In the genomic region with DNA sequence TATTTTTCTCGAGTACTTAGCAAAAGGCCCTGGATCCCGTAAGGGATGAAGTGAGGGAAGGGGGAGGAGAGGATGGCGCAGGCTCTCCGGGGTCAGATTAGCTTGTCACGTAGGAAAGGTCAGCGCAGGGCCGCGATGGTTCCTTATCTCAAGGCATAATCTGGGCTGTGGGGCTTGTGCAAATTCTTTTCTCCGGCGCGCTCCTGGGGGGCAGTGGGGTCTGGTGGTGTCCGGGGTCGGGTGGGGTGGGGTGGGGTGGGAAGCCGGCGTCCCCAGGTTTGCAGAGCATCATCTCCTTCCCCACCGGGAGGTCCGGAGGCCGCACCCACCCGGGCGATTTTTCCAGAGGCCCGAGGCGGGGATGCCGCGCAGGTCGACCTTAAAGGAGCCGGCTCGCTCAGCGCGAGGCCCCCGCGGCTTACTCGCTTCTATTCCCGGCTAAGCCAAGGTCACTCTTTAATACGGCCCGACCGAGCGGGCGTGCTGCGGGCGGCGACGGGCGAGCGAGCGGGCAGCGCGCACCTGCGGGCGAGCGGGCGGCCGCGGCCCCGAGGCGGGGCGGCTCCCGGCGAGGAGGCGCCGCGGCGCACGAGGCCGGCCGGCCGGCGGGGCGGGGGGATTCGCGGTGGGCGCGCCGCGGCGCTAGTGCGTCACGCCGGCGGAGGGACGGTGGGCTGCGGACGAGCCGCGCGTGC, we compare ENCODE assay signal across 10 mouse cellular contexts. TPM values are rescaled to one million over a fixed set of nuclear protein-coding genes. Genes with fewer than 3 reads are reported as not detected.
A peak's percentile ranks its signal among the peaks of the same experiment; 100 is the strongest.
DNase-seq lines count a peak whose midpoint lies in the region; ATAC-seq and TF ChIP-seq lines count a peak whose summit lies in the region.
"Had no signal": no experiment of that assay in that cellular context is flagged by ENCODE, and none has a peak within 500 bp of the region (broad histone marks: within the 10 kb centered on the region; RNA-seq: fewer than 3 reads in every experiment).

No protein-coding gene starts in this region.

- 0 out of 2 replicates have a peak, but pooled peaks cover 3% of the 10 kb centered on the region for H3K4me1 ChIP-seq in heart, embryonic 11.5 days (ENCODE audit: control insufficient read depth, insufficient read depth, low read length)
- H3K4me1 ChIP-seq in embryonic facial prominence, embryonic 12.5 days, result no peaks in the 10 kb centered on the region
- H3K4me1 ChIP-seq in hindbrain, embryonic 13.5 days (replicated peaks), result peaks cover 10% of the 10 kb centered on the region; the same call in 1 of the 2 replicates
- H3K4me1 ChIP-seq in liver, embryonic 14.5 days (replicated peaks; ENCODE audit: control insufficient read depth in 2 of 2, insufficient read depth in 2 of 2, low read length in 1 of 2), result peaks cover 17 to 26% of the 10 kb centered on the region in 2 experiments
- peaks cover 7% of the 10 kb centered on the region; the same call in 1 of the 2 replicates for H3K4me1 ChIP-seq in small intestine, adult 2 months (ENCODE audit: control insufficient read depth, insufficient read depth, insufficient read length, low read length)
- peaks cover 6% of the 10 kb centered on the region for H3K4me1 ChIP-seq in thymus, adult 2 months (replicated peaks; ENCODE audit: control insufficient read depth, insufficient read depth, low read length)

- TF ChIP-seq POLR2A in small intestine, adult 2 months (IDR thresholded peaks at IDR 0.05; ENCODE audit: low read depth, low read length), result no peak
- TF ChIP-seq POLR2A in thymus, adult 2 months (IDR thresholded peaks at IDR 0.05; ENCODE audit: control insufficient read depth, extremely low read depth, insufficient read depth, low read length, poor library complexity), result no peak

- ATAC-seq in heart, embryonic 11.5 days (replicated peaks; ENCODE audit: insufficient number of reproducible peaks, low FRiP score, low TSS enrichment), result peak; percentile 37
- peak; percentile 67; the same call in 1 of the 2 replicates for ATAC-seq in embryonic facial prominence, embryonic 12.5 days (ENCODE audit: insufficient number of reproducible peaks, insufficient read depth, low FRiP score, low TSS enrichment)
- peak; percentile 85 for ATAC-seq in hindbrain, embryonic 13.5 days (ENCODE audit: low FRiP score)
- ATAC-seq in liver, embryonic 14.5 days (ENCODE audit: insufficient read depth), result peak; percentile 45; the same call in 1 of the 2 replicates

- peak overlapping the region; percentile 82 for H3K27ac ChIP-seq in heart, embryonic 11.5 days (ENCODE audit: low read depth, low read length)
- H3K27ac ChIP-seq in embryonic facial prominence, embryonic 12.5 days, result no peak overlapping the region
- H3K27ac ChIP-seq in hindbrain, embryonic 13.5 days, result peak overlapping the region; percentile 95
- no peak overlapping the region for H3K27ac ChIP-seq in liver, embryonic 14.5 days
- no peak overlapping the region for H3K27ac ChIP-seq in small intestine, adult 2 months (ENCODE audit: insufficient read depth, low read depth, low read length)
- H3K27ac ChIP-seq in thymus, adult 2 months (ENCODE audit: control insufficient read depth, insufficient read depth, low read length), result no peak overlapping the region

- H3K9me3 ChIP-seq in heart, embryonic 11.5 days (replicated peaks; ENCODE audit: control insufficient read depth, low read length), result no peaks in the 10 kb centered on the region
- no peaks in the 10 kb centered on the region for H3K9me3 ChIP-seq in embryonic facial prominence, embryonic 12.5 days
- H3K9me3 ChIP-seq in hindbrain, embryonic 13.5 days, result no peaks in the 10 kb centered on the region
- no peaks in the 10 kb centered on the region for H3K9me3 ChIP-seq in liver, embryonic 14.5 days (ENCODE audit: control insufficient read depth, low read length)

- WGBS in heart, embryonic 11.5 days (ENCODE audit: insufficient replicate concordance), result under 1% methylated on average over 52 of the region's 85 CpGs
- WGBS in embryonic facial prominence, embryonic 12.5 days, result under 1% methylated on average over 68 of the region's 85 CpGs
- WGBS in hindbrain, embryonic 13.5 days, result under 1% methylated on average over 61 of the region's 85 CpGs
- WGBS in liver, embryonic 14.5 days (ENCODE audit: insufficient replicate concordance), result under 1% methylated on average over 67 of the region's 85 CpGs
- 3% methylated on average over 85 of the region's 85 CpGs for WGBS in small intestine, adult 2 months
- WGBS in thymus, adult 2 months, result 12% methylated on average over 85 of the region's 85 CpGs

- H3K9ac ChIP-seq in heart, embryonic 11.5 days (ENCODE audit: low read depth, low read length), result peak overlapping the region; percentile 88
- H3K9ac ChIP-seq in embryonic facial prominence, embryonic 12.5 days, result peak overlapping the region; percentile 74
- peak overlapping the region; percentile 90 for H3K9ac ChIP-seq in hindbrain, embryonic 13.5 days
- H3K9ac ChIP-seq in liver, embryonic 14.5 days (replicated peaks), result peak overlapping the region; percentile 67

- DNase-seq in heart, adult 8-10 months (ENCODE audit: low spot score), result no peak
- DNase-seq in adrenal gland, adult 2 months, result peak; percentile 54
- no peak for DNase-seq in liver, embryonic 14.5 days (ENCODE audit: low read depth in 3 of 3, low spot score in 3 of 3)
- no peak for DNase-seq in thymus, adult 2 months

- H3K27me3 ChIP-seq in heart, embryonic 11.5 days (ENCODE audit: control insufficient read depth, insufficient read depth, low read length), result no peaks in the 10 kb centered on the region
- H3K27me3 ChIP-seq in embryonic facial prominence, embryonic 12.5 days, result peaks cover 19% of the 10 kb centered on the region
- peaks cover 12% of the 10 kb centered on the region; the same call in 1 of the 2 replicates for H3K27me3 ChIP-seq in hindbrain, embryonic 13.5 days
- peaks cover 6% of the 10 kb centered on the region for H3K27me3 ChIP-seq in liver, embryonic 14.5 days (ENCODE audit: control insufficient read depth, insufficient read depth, low read length)
- peaks cover 43% of the 10 kb centered on the region for H3K27me3 ChIP-seq in small intestine, adult 2 months (ENCODE audit: control insufficient read depth, insufficient read depth, low read length)
- peaks cover 11% of the 10 kb centered on the region for H3K27me3 ChIP-seq in thymus, adult 2 months (ENCODE audit: control insufficient read depth, insufficient read depth, low read length)
- H3K27me3 ChIP-seq: CH12.LX had no signal

- peak overlapping the region; percentile 83 for H3K4me2 ChIP-seq in heart, embryonic 11.5 days
- peak overlapping the region; percentile 92 for H3K4me2 ChIP-seq in embryonic facial prominence, embryonic 12.5 days (replicated peaks)
- peak overlapping the region; percentile 70 for H3K4me2 ChIP-seq in hindbrain, embryonic 13.5 days
- peak overlapping the region; percentile 94 for H3K4me2 ChIP-seq in liver, embryonic 14.5 days (ENCODE audit: low read depth)

- no peak for TF ChIP-seq EP300 in liver, embryonic 14.5 days (IDR thresholded peaks at IDR 0.05; ENCODE audit: low read depth)

- peak overlapping the region; percentile 86 for H3K4me3 ChIP-seq in heart, embryonic 11.5 days (ENCODE audit: low read depth, low read length)
- H3K4me3 ChIP-seq in embryonic facial prominence, embryonic 12.5 days, result peak overlapping the region; percentile 80
- peak overlapping the region; percentile 84 for H3K4me3 ChIP-seq in hindbrain, embryonic 13.5 days
- peak overlapping the region; percentile 80 for H3K4me3 ChIP-seq in liver, embryonic 14.5 days (ENCODE audit: insufficient read depth in 1 of 2, low read depth in 2 of 2, low read length in 2 of 2)
- H3K4me3 ChIP-seq in small intestine, adult 2 months (ENCODE audit: low read depth, low read length), result peak overlapping the region; percentile 61
- H3K4me3 ChIP-seq in thymus, adult 2 months (ENCODE audit: control insufficient read depth, insufficient read depth, low read length), result no peak overlapping the region; the same call in 1 of the 2 replicates

- H3K36me3 ChIP-seq in heart, embryonic 11.5 days (ENCODE audit: control insufficient read depth, insufficient read depth, low read length), result no peaks in the 10 kb centered on the region
- no peaks in the 10 kb centered on the region for H3K36me3 ChIP-seq in embryonic facial prominence, embryonic 12.5 days
- H3K36me3 ChIP-seq in hindbrain, embryonic 13.5 days, result no peaks in the 10 kb centered on the region
- no peaks in the 10 kb centered on the region for H3K36me3 ChIP-seq in liver, embryonic 14.5 days (replicated peaks; ENCODE audit: control insufficient read depth, insufficient read depth, low read depth)
- no peaks in the 10 kb centered on the region for H3K36me3 ChIP-seq in small intestine, adult 2 months (ENCODE audit: control insufficient read depth, insufficient read depth, low read length)
- no peaks in the 10 kb centered on the region for H3K36me3 ChIP-seq in thymus, adult 2 months (ENCODE audit: control insufficient read depth, insufficient read depth, low read length)

- no peak for TF ChIP-seq CTCF in liver, embryonic 14.5 days (IDR thresholded peaks at IDR 0.05; ENCODE audit: low read depth)
- TF ChIP-seq CTCF in small intestine, adult 2 months (IDR thresholded peaks at IDR 0.05; ENCODE audit: extremely low read depth, insufficient read length, insufficient replicate concordance, low read depth, low read length), result no peak
- TF ChIP-seq CTCF in thymus, adult 2 months (IDR thresholded peaks at IDR 0.05; ENCODE audit: borderline replicate concordance, control insufficient read depth, extremely low read depth, insufficient read depth, low read length, poor library complexity), result no peak

RNA-seq across cellular contexts. Expression of a gene that starts 4.0 kb away (rescaled TPM):
- polyA plus RNA-seq in heart, embryonic 11.5 days (2014; fragmentation: Nextera tagmentation; extraction: Ambion mirVana), result 14.2 and 15.0 TPM in 2 replicates
- total RNA-seq in heart, adult 8-10 months (2022), result 1 to 10 TPM in 2 of 4 experiments, under 1 TPM in 2; 0.57 to 1.8 (median 1.1) TPM
- 1 to 10 TPM; 1.8 to 8.5 TPM for total RNA-seq in adrenal gland, adult 2 months (2021)
- 0.04 and 0.29 TPM in 2 replicates for polyA plus RNA-seq in adrenal gland, adult 2 months (2012; rRNA removed)
- 5.5 and 7.3 TPM in 2 replicates for polyA plus RNA-seq in embryonic facial prominence, embryonic 12.5 days (2016; fragmentation: Nextera tagmentation; extraction: Ambion mirVana)
- 21.8 and 23.4 TPM in 2 replicates for polyA plus RNA-seq in hindbrain, embryonic 13.5 days (2015; fragmentation: Nextera tagmentation; extraction: Ambion mirVana)
- 0.65 and 1.0 TPM in 2 replicates for polyA plus RNA-seq in liver, embryonic 14.5 days (2012; rRNA removed)
- 1.2 and 2.4 TPM in 2 replicates for polyA plus RNA-seq in liver, embryonic 14.5 days (2014; fragmentation: Nextera tagmentation; extraction: Ambion mirVana)
- not detected in 2 replicates for polyA plus RNA-seq in small intestine, adult 2 months (2012; rRNA removed)
- 0.03 TPM in 1 of 2 replicates, not detected in the other for polyA plus RNA-seq in thymus, adult 2 months (2012; rRNA removed)

RNA-seq across cellular contexts. Expression of a gene that starts 28.0 kb away (rescaled TPM):
- polyA plus RNA-seq in heart, embryonic 11.5 days (2014; fragmentation: Nextera tagmentation; extraction: Ambion mirVana), result 3.0 and 3.3 TPM in 2 replicates
- total RNA-seq in heart, adult 8-10 months (2022), result 10 to 100 TPM in 1 of 4 experiments, 1 to 10 TPM in 1, under 1 TPM in 1, not detected in 1; 0.46 to 10.1 (median 6.9) TPM
- 10 to 100 TPM in 1 of 2 experiments, under 1 TPM in 1; 0.66 to 15.5 TPM for total RNA-seq in adrenal gland, adult 2 months (2021)
- 0.96 and 1.0 TPM in 2 replicates for polyA plus RNA-seq in adrenal gland, adult 2 months (2012; rRNA removed)
- polyA plus RNA-seq in embryonic facial prominence, embryonic 12.5 days (2016; fragmentation: Nextera tagmentation; extraction: Ambion mirVana), result 0.71 and 1.9 TPM in 2 replicates
- 0.86 and 1.8 TPM in 2 replicates for polyA plus RNA-seq in hindbrain, embryonic 13.5 days (2015; fragmentation: Nextera tagmentation; extraction: Ambion mirVana)
- 0.33 and 0.52 TPM in 2 replicates for polyA plus RNA-seq in liver, embryonic 14.5 days (2012; rRNA removed)
- polyA plus RNA-seq in liver, embryonic 14.5 days (2014; fragmentation: Nextera tagmentation; extraction: Ambion mirVana), result 0.81 and 1.1 TPM in 2 replicates
- polyA plus RNA-seq in small intestine, adult 2 months (2012; rRNA removed), result 1.5 and 1.7 TPM in 2 replicates
- 0.90 and 1.5 TPM in 2 replicates for polyA plus RNA-seq in thymus, adult 2 months (2012; rRNA removed)

RNA-seq across cellular contexts. Expression of a gene that starts 36.9 kb away (rescaled TPM):
- not detected in 2 replicates for polyA plus RNA-seq in heart, embryonic 11.5 days (2014; fragmentation: Nextera tagmentation; extraction: Ambion mirVana)
- total RNA-seq in heart, adult 8-10 months (2022), result not detected
- total RNA-seq in adrenal gland, adult 2 months (2021), result under 1 TPM in 1 of 2 experiments, not detected in 1; 0.75 TPM
- polyA plus RNA-seq in adrenal gland, adult 2 months (2012; rRNA removed), result 0.42 and 0.48 TPM in 2 replicates
- polyA plus RNA-seq in embryonic facial prominence, embryonic 12.5 days (2016; fragmentation: Nextera tagmentation; extraction: Ambion mirVana), result not detected in 2 replicates
- not detected in 2 replicates for polyA plus RNA-seq in hindbrain, embryonic 13.5 days (2015; fragmentation: Nextera tagmentation; extraction: Ambion mirVana)
- not detected in 2 replicates for polyA plus RNA-seq in liver, embryonic 14.5 days (2012; rRNA removed)
- polyA plus RNA-seq in liver, embryonic 14.5 days (2014; fragmentation: Nextera tagmentation; extraction: Ambion mirVana), result not detected in 2 replicates
- polyA plus RNA-seq in small intestine, adult 2 months (2012; rRNA removed), result 0.23 and 0.33 TPM in 2 replicates
- 1.1 and 4.1 TPM in 2 replicates for polyA plus RNA-seq in thymus, adult 2 months (2012; rRNA removed)
- total RNA-seq: CH12.LX had no signal
- polyA plus RNA-seq: large intestine, adult 2 months had no signal

Comparison
In these comparisons a context has a peak if more than half of its experiments do, and no peak if none do; other contexts are left out.
1. H3K27ac ChIP-seq: peak in heart, embryonic 11.5 days (single experiment) and hindbrain, embryonic 13.5 days (single experiment); none in embryonic facial prominence, embryonic 12.5 days (single experiment), liver, embryonic 14.5 days (single experiment), small intestine, adult 2 months (single experiment) and thymus, adult 2 months (single experiment).
2. Peak in every context shown above with its lines, with median percentiles within 50 percentile points of each other: ATAC-seq, H3K4me2 ChIP-seq and H3K9ac ChIP-seq.